Mouse (Mus musculus): ENCODE measurements around the gene Cdh12. TPM values are rescaled to one million over a fixed set of nuclear protein-coding genes. Genes with fewer than 3 reads are reported as not detected.
"Not testable (repeated sequence)": the region's sequence is repeated elsewhere in the genome, so short reads cannot be mapped to it uniquely, and the experiment has no call there.

Gene Cdh12
- total RNA-seq, 2 experiments from 2014 or later: 0.06 to 0.13 TPM

GRCm38 (mm10) chr15:21355356-21356101, 906.5 kb downstream of the Cdh12 start:
- DNase-seq (ENCODE audit: low spot score in 2 of 2): no peak

DNA sequence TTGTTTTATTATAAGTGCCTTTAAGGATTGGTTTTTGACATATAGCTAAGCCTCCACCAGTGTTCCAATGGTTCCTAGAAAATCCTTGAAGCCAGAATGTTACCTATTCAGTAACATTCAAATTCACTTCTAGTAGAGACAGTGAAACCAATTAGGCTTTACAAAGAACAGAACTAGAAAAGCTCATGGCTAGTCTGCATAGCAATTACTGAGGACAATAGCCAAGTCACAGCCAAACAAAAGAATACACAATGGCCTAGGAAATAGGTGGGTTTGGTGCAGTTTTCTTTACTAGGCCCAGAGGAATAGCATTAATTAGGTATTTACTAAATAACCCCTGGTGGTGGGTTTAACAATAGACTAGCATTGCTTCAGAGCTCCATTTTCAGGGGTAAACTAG, 917.3 kb downstream of the Cdh12 start:
- no peak for DNase-seq (ENCODE audit: low spot score in 2 of 2)

- DNase-seq (ENCODE audit: low spot score in 2 of 2): no peak
These were observed 926.4 kb downstream of the Cdh12 start for GRCm38 (mm10) chr15:21375460-21375859.

GRCm38 (mm10) chr15:21375871-21376270, 926.8 kb downstream of the Cdh12 start:
- no peak for DNase-seq (ENCODE audit: low spot score in 2 of 2)

GRCm38 (mm10) chr15:21391442-21391841, 942.4 kb downstream of the Cdh12 start:
- DNase-seq (ENCODE audit: low spot score in 2 of 2): not testable (repeated sequence)

DNA sequence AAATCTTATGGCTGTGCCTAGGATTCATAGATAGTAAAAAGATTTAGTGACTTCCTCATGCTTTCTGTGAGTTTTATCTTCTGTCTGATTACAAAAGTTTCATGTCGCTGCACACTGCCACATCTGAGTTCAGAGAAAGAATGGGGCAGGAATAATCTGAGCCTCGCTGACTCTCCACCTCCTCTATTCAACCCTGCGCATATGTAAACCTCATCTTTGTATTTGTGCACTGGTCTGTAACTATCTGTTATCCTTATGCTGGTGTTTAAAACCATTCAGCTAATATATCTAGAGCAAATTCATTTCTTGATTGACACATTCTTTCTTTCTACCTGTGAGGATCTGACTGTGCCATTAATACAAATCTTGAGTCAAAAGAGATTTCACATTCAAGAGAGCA, 944.0 kb downstream of the Cdh12 start:
- no peak for DNase-seq (ENCODE audit: low spot score in 2 of 2)

- DNase-seq (ENCODE audit: low spot score in 2 of 2): no peak
These were observed 956.1 kb downstream of the Cdh12 start for GRCm38 (mm10) chr15:21405196-21405595.

DNA sequence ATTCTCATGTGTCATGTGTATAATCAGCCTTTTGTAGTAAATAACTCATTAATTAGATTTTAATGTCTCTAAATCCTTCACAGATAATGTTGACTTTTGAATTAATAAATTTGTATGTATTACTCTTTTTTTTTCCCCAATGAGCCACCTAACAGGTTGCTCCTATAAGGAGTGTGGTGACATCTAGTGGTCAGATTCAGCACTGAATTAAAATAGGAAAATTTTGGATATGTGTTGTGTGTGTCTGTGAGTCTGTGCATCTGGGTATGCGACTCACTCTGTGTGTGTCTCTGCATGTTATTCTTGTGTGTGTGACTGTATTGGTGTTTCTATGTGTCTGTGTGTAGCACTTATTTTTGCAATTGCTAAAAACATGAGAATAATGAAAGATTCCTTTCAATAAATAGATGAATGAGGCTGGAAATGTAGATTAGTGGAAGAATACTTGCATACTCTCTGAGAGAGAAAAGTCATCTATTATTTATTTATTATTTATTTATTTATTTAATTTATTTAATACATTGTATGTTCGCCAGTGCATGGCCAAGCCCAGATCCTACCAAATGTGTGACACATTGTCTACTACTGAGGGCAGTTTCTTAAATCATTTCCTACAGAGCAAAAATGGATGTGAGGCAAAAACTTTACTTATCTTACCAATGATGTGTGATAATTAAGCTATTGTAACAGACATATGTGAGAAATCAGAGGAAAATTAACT, 958.4 kb downstream of the Cdh12 start:
- DNase-seq (ENCODE audit: low spot score in 2 of 2): no peak

DNA sequence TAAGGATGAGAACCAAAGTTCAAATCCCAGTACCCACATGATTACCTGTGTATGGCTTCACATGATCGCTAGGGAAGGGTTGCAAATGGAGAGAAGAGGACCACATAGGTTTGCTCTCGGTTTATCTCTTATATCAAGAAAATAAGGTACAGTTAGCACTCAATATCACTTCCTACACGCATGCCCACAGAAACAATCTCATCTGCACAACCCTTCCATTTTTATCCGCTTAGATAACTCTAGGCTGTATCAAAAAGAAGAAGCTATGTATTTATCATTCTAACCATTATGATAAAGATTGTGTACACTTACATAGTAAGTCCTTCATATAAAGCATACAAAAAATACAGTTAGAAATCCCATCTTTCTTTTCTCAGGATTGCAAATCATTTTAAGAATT, 988.3 kb downstream of the Cdh12 start:
- no peak for DNase-seq (ENCODE audit: low spot score in 2 of 2)

GRCm38 (mm10) chr15:21437924-21438323, 988.9 kb downstream of the Cdh12 start:
- no peak for DNase-seq (ENCODE audit: low spot score in 2 of 2)

- no peak for DNase-seq (ENCODE audit: low spot score in 2 of 2)
These were observed 1009.0 kb downstream of the Cdh12 start for GRCm38 (mm10) chr15:21458098-21458497.

GRCm38 (mm10) chr15:21519355-21519869, 1070.3 kb downstream of the Cdh12 start:
- DNase-seq (ENCODE audit: low spot score in 2 of 2): no peak

DNA sequence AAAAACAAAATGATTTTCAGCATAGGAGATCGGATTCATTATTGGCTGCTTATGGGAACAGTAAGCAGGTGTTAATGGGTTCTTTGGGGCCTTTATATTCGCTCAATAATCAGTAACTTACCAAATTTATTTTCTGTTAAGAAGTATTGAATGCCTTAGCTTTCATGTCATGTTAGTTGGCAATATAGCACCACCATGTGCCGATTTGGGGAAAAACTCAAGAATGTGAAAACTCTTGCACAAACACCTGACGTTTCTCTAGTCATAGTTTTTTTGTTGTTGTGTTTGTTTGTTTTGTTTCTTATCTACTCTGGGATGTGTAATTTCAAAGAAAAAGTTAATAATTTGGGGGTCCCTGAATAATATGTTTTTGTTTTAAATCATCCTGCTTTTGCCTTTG, 1081.7 kb downstream of the Cdh12 start:
- DNase-seq (ENCODE audit: low spot score in 2 of 2): no peak

GRCm38 (mm10) chr15:21536909-21537308, 1087.8 kb downstream of the Cdh12 start:
- DNase-seq (ENCODE audit: low spot score in 2 of 2): no peak

- DNase-seq (ENCODE audit: low spot score in 2 of 2): no peak
These were observed 1095.7 kb downstream of the Cdh12 start for GRCm38 (mm10) chr15:21544786-21545185.

DNA sequence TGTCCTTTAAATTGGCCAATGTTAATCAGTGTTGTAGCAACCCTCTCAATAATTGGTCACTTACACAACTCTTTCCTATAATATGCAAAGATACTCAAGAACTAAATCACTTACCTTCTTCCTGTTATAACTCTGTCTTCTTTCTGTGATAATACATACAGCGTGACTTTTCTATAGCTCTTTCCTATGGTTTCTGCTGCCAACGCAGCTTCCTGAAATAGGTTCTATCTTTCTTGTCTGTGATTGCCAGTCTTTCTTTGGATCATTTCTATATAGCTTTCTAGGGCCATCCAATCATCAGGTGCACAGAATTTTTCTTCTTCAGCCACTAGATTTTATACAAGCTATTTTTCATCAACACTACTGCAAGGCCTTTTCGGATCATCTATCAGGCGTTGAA, 1106.9 kb downstream of the Cdh12 start:
- no peak for DNase-seq (ENCODE audit: low spot score in 2 of 2)

- no peak for DNase-seq (ENCODE audit: low spot score in 2 of 2)
These were observed 1117.4 kb downstream of the Cdh12 start for GRCm38 (mm10) chr15:21566314-21567051.

- DNase-seq (ENCODE audit: low spot score in 2 of 2): no peak
These were observed 1155.4 kb downstream of the Cdh12 start for GRCm38 (mm10) chr15:21604510-21604909.

Measured in adrenal gland, adult 18-20 months (tissue).